Mouse (Mus musculus) kidney, postnatal 25 days (tissue): ENCODE measurements at regions not wholly inside any gene's neighbourhood (a gene's known extent, or its start where the extent isn't known, plus 50 kb on each side); places are given as distances from the start of the nearest gene placed in this dataset.

Experiments
- DNase-seq, 2 experiments: peaks; one replicate each; pipeline ENCODE4 v3.0.0; 2021; ENCODE audit warnings: mixed read lengths in 2 of 2

- no peak for DNase-seq
Measured at GRCm38 (mm10) chr3:149625066-149625465, 634.7 kb upstream of the Adgrl2 start.

- DNase-seq: no peak
Measured at GRCm38 (mm10) chr3:149623851-149624532, 633.6 kb upstream of the Adgrl2 start.

DNA sequence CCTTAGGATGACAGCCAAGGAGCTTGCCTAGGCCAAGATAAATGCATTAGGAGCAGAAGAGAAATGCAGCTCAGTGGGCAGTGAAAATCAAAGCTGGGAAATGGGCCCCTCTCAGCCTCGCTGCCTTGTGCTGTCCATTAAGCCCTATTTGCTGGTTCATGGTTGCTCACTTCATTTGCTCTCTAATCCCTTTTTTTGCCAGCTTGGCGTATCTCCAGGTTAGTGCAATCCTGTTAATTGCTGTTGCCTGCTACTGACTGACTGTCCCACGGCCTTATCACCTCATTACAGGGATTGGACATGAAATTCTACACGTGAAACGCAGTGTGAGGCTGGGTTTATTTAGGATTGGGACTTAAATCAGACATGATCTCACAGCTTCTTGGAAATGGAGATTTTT lies 613.5 kb upstream of the Adgrl2 start:
- no peak for DNase-seq

DNA sequence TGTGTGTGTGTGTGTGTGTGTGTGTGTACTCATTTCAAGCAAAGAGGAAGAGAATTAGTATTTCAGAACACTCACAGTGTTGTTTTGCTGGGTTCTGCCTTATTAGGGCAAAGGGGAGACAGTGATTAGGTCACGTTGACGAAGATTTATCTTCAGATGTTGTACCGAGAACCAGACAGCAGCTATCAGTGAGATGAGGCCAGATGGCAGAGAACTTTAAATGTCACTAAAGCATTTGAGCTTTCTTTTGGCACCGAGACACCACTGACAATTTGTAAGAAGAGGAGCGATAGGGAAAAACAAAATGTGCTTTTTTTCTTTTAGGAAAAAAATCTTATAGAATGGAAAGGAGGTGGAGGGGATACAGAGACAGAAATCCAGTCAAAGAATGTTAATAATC lies 610.9 kb upstream of the Adgrl2 start:
- no peak for DNase-seq

- peak; percentile 27 to 56 for DNase-seq
Measured at GRCm38 (mm10) chr3:149594470-149594869, 604.1 kb upstream of the Adgrl2 start.

DNA sequence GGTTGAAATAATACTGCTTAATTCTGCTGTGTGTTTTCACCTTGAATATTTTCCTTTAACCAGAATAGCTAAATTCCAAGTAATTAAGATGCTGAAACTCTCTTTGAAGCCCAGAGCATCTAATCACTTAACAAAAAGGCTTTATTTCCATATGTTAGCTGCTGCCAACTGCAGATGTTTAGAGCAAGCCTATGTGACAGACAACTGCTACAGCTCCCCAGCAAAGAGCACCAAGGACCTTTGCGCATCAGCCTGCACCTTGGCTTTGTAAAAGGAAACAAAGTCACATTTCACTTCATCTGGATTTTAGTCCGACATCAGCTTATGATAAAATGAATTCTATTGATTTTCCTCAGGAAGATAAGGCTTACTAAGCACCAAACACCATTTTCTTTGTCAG lies 595.4 kb upstream of the Adgrl2 start:
- DNase-seq: no peak

- no peak for DNase-seq
Measured at GRCm38 (mm10) chr3:149581141-149581540, 590.8 kb upstream of the Adgrl2 start.

GRCm38 (mm10) chr3:149575678-149576077 lies 585.3 kb upstream of the Adgrl2 start:
- no peak for DNase-seq

GRCm38 (mm10) chr3:149566853-149567252 lies 576.5 kb upstream of the Adgrl2 start:
- DNase-seq: no peak

DNA sequence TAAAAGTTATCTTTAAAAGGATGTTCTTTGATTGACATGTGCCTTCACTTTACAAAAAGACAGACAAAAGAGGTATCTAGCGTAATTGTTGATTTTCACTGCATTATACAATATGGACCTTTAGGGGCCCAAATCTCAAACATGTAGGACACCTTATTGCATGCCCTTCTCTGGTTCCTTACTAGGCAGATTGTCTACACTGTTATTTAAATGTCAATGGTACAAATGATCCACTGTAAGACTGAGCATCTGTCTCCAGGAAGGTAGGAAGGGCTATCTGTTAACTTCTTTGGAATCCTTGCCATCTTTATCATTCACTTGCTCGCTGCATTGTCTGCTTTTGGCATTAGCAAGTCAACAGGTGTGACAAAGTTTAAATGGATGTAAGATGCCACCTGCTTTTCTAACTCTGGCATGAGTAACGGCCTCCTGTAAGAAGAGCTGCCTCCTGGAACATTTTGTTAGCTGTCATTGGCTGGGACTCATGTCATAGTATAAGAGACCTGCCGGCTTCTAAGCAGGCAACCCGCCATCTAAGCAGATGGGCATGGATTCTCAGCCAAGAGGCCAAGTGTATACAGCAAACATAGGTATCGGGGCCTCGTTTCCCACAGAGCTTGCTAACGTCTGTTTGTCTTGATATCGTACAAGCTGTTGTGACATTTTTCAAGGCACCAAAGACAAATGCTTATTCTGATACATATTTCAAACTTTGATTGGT lies 560.0 kb upstream of the Adgrl2 start:
- DNase-seq: no peak

DNA sequence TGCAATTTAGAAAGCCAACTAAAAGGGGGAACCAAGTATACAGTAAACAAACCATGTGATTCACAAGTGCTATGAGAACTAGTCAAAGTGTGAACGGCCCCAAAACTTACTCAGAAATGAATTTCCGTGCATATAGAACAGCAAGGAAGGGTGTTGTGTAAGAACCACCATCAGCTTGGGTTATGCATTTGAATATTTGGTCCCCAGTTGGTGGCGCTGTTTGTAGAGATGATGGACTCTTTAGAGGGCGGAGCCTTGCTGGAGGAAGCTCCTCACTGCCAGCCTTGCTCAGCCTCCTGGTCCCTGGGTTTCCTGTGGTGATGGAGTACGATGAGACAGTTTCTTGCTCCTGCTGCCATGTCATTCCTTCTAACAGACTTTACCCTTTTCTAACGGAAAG lies 556.7 kb upstream of the Adgrl2 start:
- DNase-seq: no peak

DNA sequence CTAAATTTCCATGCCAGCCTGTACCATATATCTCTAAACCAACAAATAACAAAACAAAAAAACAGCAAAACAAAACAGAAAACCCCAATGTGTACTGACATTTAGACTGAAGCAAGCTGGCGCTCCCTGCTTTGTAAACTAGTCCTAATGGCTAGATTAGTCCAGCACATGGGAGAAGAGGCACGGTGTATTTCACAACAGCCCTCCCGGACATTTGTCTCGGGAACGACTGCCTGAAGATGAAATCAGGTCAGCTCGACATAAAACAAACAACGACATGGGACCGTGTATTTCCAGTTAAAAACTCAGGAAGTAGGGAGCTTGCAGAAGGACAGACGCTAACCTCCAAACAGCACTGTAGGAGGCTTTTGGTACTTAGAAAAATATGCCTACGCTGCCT lies 555.9 kb upstream of the Adgrl2 start:
- DNase-seq: no peak

DNA sequence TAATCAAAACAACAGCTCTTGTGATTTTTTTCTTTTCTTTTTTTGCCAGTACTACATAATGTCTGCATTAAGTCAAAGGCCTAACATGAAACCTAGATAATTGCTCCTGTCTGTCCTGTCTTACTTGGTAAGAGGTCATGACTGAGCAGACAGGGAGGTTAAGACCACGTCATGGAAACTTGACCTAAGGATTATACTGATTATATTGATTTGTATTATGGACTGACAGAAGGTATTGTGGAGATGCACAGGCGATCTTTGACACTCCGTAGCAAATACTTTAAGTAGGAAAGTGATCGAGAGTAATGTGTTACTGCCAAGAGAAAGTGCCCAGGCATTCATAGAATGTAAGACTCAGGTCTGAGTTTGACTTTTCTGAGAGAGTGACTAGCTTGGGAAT lies 543.8 kb upstream of the Adgrl2 start:
- no peak for DNase-seq

- DNase-seq: no peak
Measured at GRCm38 (mm10) chr3:149530026-149530607, 539.8 kb upstream of the Adgrl2 start.

- no peak for DNase-seq
Measured at GRCm38 (mm10) chr3:149526509-149526908, 536.2 kb upstream of the Adgrl2 start.

- no peak for DNase-seq
Measured at GRCm38 (mm10) chr3:149519575-149519929, 529.2 kb upstream of the Adgrl2 start.

- DNase-seq: no peak
Measured at GRCm38 (mm10) chr3:149518928-149519574, 528.7 kb upstream of the Adgrl2 start.

DNA sequence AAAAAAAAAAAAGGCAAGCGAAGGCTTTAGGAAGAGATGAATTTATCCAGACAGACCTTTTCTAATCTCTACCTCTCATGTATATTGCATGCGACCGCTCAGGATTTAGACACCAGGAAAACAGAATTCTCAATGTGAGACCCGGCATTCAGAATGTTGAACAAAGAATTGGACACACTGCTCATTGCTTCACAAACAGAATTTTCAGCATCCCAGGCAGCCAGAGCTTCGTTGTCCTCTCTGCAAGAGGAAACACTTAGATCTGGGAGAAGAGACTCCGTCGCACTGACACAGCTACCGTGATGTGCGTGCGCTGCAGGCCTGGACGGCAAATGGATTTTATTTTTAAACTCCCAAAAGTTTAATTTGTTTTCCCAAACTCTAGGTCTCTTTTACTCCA lies 527.2 kb upstream of the Adgrl2 start:
- DNase-seq: no peak

DNA sequence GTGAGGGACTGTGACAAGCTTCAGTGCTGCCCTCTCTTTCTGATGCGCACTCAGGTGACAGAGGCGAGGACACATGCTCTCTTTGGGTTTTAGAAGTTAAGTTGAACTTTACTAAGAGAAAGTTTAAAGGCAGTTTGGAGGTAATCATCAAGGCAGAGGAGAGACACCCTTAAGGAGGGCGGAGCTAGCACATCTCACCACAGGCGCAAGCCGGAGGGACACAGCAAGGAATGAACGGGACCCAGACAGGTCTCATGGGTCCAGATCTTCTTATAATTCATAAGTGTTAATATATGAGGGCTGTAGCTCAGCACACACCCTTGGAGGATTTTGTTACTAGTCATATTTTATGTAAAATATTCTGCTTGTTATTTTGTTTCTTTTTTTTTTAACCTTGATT lies 518.8 kb upstream of the Adgrl2 start:
- no peak for DNase-seq

GRCm38 (mm10) chr3:149508671-149509070 lies 518.3 kb upstream of the Adgrl2 start:
- DNase-seq: no peak

DNA sequence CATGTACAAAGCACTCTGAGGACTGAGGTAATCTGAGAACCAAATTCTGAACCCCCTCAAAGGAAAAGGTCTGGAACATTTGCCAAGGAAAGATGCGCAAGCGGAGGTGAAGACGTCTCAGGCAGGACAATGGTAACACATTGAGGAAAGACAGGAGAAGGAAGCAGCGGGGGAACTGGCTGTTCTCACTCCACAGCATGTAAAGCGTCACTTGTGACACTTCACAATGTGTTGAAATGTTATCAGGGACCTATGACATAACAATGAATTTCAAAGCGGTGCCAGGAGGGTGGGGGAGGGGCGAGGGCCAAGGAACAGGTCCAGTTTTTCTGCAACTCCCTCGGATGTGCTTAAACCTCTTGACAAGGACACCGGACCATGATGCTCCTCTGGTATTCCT lies 515.3 kb upstream of the Adgrl2 start:
- DNase-seq: no peak

- no peak for DNase-seq
Measured at GRCm38 (mm10) chr3:149503992-149504391, 513.6 kb upstream of the Adgrl2 start.

DNA sequence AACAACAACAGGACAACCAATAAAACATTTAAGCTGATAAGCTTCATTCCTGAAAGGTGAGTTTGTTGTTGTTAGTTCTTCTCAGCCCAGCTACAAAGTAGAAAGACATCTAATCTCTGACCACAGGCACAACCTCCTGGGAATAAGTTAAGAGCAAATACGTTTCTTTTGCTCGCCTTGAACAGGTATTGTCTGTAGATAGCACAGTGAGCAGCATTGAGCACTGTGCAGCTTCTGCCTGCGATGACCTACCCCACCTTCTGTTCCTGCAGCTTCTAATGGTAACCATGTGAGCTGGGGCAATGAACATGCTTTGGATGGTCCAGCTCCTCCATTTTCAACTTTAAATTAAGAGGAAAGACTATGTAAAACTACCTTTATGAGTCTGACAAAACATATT lies 509.8 kb upstream of the Adgrl2 start:
- no peak for DNase-seq

- no peak for DNase-seq
Measured at GRCm38 (mm10) chr3:149498765-149499164, 508.4 kb upstream of the Adgrl2 start.
